Mouse (Mus musculus) CH12.LX (cell line): ENCODE results near the gene Megf11. TPM values are rescaled to one million over a fixed set of nuclear protein-coding genes. Genes with fewer than 3 reads are reported as not detected.

ENCODE experiments used
- DNase-seq: peaks from one replicate; pipeline ENCODE4 v3.0.0-alpha.2; 2013; ENCODE audit errors: extremely low read depth
- H3K27ac ChIP-seq: 2 replicates; pipeline ENCODE4 v1.5.1; 2012; ENCODE audit warnings: low read depth, mild to moderate bottlenecking, control low read depth, moderate library complexity; ENCODE audit not compliant: insufficient read depth
- H3K27me3 ChIP-seq: replicated peaks from 2 replicates; pipeline ENCODE3; 2012; ENCODE audit warnings: inconsistent platforms
- H3K36me3 ChIP-seq, 2 experiments: replicated peaks in 1 of 2; 2 replicates each; pipeline versions ENCODE3 to v1.6.1; 2012; ENCODE audit warnings: inconsistent platforms in 1 of 2, low read length in 1 of 2, mild to moderate bottlenecking in 1 of 2, mixed read lengths in 1 of 2, moderate library complexity in 1 of 2; ENCODE audit not compliant: control insufficient read depth in 1 of 2, insufficient read depth in 1 of 2
- H3K4me1 ChIP-seq, 2 experiments: 2 replicates each; pipeline ENCODE4 v1.6.1; 2012; ENCODE audit warnings: inconsistent platforms in 1 of 2, moderate library complexity in 1 of 2; ENCODE audit not compliant: insufficient read depth in 2 of 2, control insufficient read depth in 1 of 2
- H3K4me2 ChIP-seq: 2 replicates; pipeline ENCODE4 v1.6.1; 2012; ENCODE audit warnings: low read depth, mild to moderate bottlenecking, control low read depth; ENCODE audit not compliant: poor library complexity, insufficient read depth, severe bottlenecking
- H3K4me3 ChIP-seq, 3 experiments: fragments of 150-350 bp in 1 of 3; sonication (generic) in 1 of 3; replicated peaks in 1 of 3; 2 replicates each; pipeline versions ENCODE3 to v1.5.1; 2011 to 2012; ENCODE audit warnings: low read depth in 2 of 3, low read length in 2 of 3, mild to moderate bottlenecking in 2 of 3, moderate library complexity in 2 of 3, control low read depth in 1 of 3, improper control_type of control experiment in 1 of 3, inconsistent platforms in 1 of 3, mixed read lengths in 1 of 3; ENCODE audit not compliant: poor library complexity in 1 of 3
- H3K79me2 ChIP-seq: replicated peaks from 2 replicates; pipeline ENCODE4 v1.6.1; 2012; ENCODE audit warnings: mild to moderate bottlenecking, moderate library complexity; ENCODE audit not compliant: control insufficient read depth, poor library complexity, insufficient read depth, severe bottlenecking; ENCODE audit errors: extremely low read depth
- H3K9ac ChIP-seq: 2 replicates; pipeline ENCODE4 v1.6.1; 2012; ENCODE audit warnings: low read depth, mild to moderate bottlenecking, control low read depth, moderate library complexity; ENCODE audit not compliant: insufficient read depth
- H3K9me3 ChIP-seq: replicated peaks from 2 replicates; pipeline ENCODE3; 2012; ENCODE audit warnings: low read length, inconsistent platforms, mixed read lengths
- E2F4 ChIP-seq: IDR thresholded peaks from 2 replicates; pipeline ENCODE4 v1.6.1; 2011; ENCODE audit warnings: low read depth, low read length, improper control_type of control experiment; ENCODE audit not compliant: insufficient replicate concordance
- ELF1 ChIP-seq: IDR thresholded peaks from 2 replicates; pipeline ENCODE4 v1.6.1; 2014; ENCODE audit warnings: low read depth, mild to moderate bottlenecking, inconsistent platforms, low read length, improper control_type of control experiment
- EP300 ChIP-seq: IDR thresholded peaks from 2 replicates; pipeline ENCODE4 v1.6.1; 2011; ENCODE audit warnings: low read length, improper control_type of control experiment
- GABPA ChIP-seq: IDR thresholded peaks from 2 replicates; pipeline ENCODE4 v1.6.1; 2012; ENCODE audit warnings: low read depth, low read length, improper control_type of control experiment, inconsistent platforms; ENCODE audit not compliant: insufficient replicate concordance
- HCFC1 ChIP-seq: IDR thresholded peaks from 2 replicates; pipeline ENCODE4 v1.6.1; 2012; ENCODE audit warnings: low read depth, mild to moderate bottlenecking, inconsistent platforms, low read length, improper control_type of control experiment
- IRF4 ChIP-seq: IDR thresholded peaks from 2 replicates; pipeline ENCODE4 v1.6.1; 2014; ENCODE audit warnings: low read depth, mild to moderate bottlenecking, inconsistent platforms, low read length, improper control_type of control experiment
- JUN ChIP-seq: IDR thresholded peaks from 2 replicates; pipeline ENCODE4 v1.6.1; 2011; ENCODE audit warnings: low read depth, mild to moderate bottlenecking, low read length, improper control_type of control experiment, moderate library complexity; ENCODE audit not compliant: insufficient read depth
- JUND ChIP-seq: conservative IDR thresholded peaks from 2 replicates; pipeline ENCODE4 v1.6.1; 2011; ENCODE audit warnings: low read depth, low read length, improper control_type of control experiment
- KAT2A ChIP-seq: IDR thresholded peaks from 2 replicates; pipeline ENCODE4 v1.6.1; 2012; ENCODE audit warnings: low read length, improper control_type of control experiment, inconsistent platforms; ENCODE audit not compliant: insufficient replicate concordance
- MAX ChIP-seq: IDR thresholded peaks from 2 replicates; pipeline ENCODE4 v1.6.1; 2011; ENCODE audit warnings: low read length, improper control_type of control experiment
- MAZ ChIP-seq: IDR thresholded peaks from 2 replicates; pipeline ENCODE4 v1.6.1; 2012; ENCODE audit warnings: low read depth, mild to moderate bottlenecking, inconsistent platforms, low read length, improper control_type of control experiment, moderate library complexity
- MEF2A ChIP-seq: IDR thresholded peaks from 2 replicates; pipeline ENCODE4 v1.6.1; 2014; ENCODE audit warnings: low read depth, mild to moderate bottlenecking, inconsistent platforms, low read length, improper control_type of control experiment, borderline replicate concordance
- MXI1 ChIP-seq: IDR thresholded peaks from 2 replicates; pipeline ENCODE4 v1.6.1; 2011; ENCODE audit warnings: mild to moderate bottlenecking, low read depth, low read length, improper control_type of control experiment
- MYC ChIP-seq: IDR thresholded peaks from 2 replicates; pipeline ENCODE4 v1.6.1; 2011; ENCODE audit warnings: low read depth, mild to moderate bottlenecking, improper control_type of control experiment, low read length
- NELFE ChIP-seq: IDR thresholded peaks from 2 replicates; pipeline ENCODE4 v1.6.1; 2011; ENCODE audit warnings: low read depth, low read length, improper control_type of control experiment
- PAX5 ChIP-seq: IDR thresholded peaks from 2 replicates; pipeline ENCODE4 v1.6.1; 2012; ENCODE audit warnings: low read length, inconsistent platforms, mixed read lengths
- RAD21 ChIP-seq: IDR thresholded peaks from 2 replicates; pipeline ENCODE4 v1.6.1; 2011; ENCODE audit warnings: low read depth, mild to moderate bottlenecking, low read length, improper control_type of control experiment, moderate library complexity
- ZMIZ1 ChIP-seq: IDR thresholded peaks from 2 replicates; pipeline ENCODE4 v1.6.1; 2012; ENCODE audit warnings: low read depth, mild to moderate bottlenecking, inconsistent platforms, low read length, improper control_type of control experiment
- ZNF384 ChIP-seq: IDR thresholded peaks from 2 replicates; pipeline ENCODE4 v1.6.1; 2012; ENCODE audit warnings: low read depth, low read length, improper control_type of control experiment, inconsistent platforms
- dilution Hi-C: fragments of 300-500 bp; cut with MboI; formaldehyde crosslinking; loops from 2 replicates; pipeline ENCODE4 v1.14.3; 2020; ENCODE audit warnings: low sequenced_read_pairs; ENCODE audit not compliant: extremely low pct_unique_long_range_greater_than_20kb, extremely low pct_ligation_motif_present
- in situ Hi-C: fragments of 300-500 bp; cut with MboI; formaldehyde crosslinking; loops from 3 replicates; pipeline ENCODE4 v1.14.3; 2019; ENCODE audit warnings: low sequenced_read_pairs, low pct_ligation_motif_present, low pct_unique_long_range_greater_than_20kb, mixed read lengths
- polyA plus RNA-seq: library from polyadenylated mRNA; unstranded; fragments of >175 nt; gene quantifications from 2 replicates; pipeline ENCODE4 v1.2.1, GENCODE M21; 2012; ENCODE audit warnings: low read depth; ENCODE audit not compliant: insufficient read length
- total RNA-seq, 2 experiments: library from RNA; depleted of rRNA; stranded (reverse); fragments of 300-350 nt in 1 of 2; fragments of >200 nt in 1 of 2; gene quantifications; 2 replicates each; pipeline ENCODE4 v1.2.3; 2012 to 2014

The Megf11 gene
- total and polyA plus RNA-seq, 3 experiments, result 0.04 to 0.59 TPM; not detected in 1

DNA sequence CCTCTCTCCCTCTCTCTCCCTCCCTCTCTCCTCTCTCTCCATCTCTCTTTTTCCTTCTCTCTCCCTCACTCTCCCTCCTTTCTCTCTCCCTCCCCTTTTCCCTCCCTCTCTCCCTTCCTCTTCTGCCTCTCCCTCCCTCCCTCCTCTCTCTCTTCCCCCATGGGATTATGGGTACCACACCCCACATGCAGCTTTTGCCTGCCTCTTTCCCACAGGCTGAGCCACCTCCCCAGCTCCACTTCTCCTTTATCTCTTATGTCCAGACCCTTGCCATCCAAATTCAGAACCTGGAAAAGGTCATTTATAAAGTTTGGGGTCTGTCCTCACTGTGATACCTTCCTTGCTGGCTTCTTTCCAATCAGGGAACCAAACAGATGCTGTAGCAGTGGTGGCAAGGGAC lies 180.5 kb downstream of the Megf11 start:
- Histone ChIP-seq H3K27me3 (no peaks in the 10 kb centered on the region), H3K9me3 (peaks cover 12% of the 10 kb centered on the region), H3K27ac (no peak overlapping the region), H3K4me2 (no peak overlapping the region), H3K36me3 (no peaks in the 10 kb centered on the region), H3K79me2 (no peaks in the 10 kb centered on the region), H3K9ac (no peak overlapping the region), H3K4me1 (peaks cover 0 to 13% of the 10 kb centered on the region in 2 experiments; a peak in 2 of 4 replicates), H3K4me3 (no peak overlapping the region)
- no peak for DNase-seq
- TF ChIP-seq E2F4, result no peak
- dilution Hi-C loops, result no loop called here
- in situ Hi-C loops, result no loop called here

- no peak overlapping the region for H3K4me3 ChIP-seq
- H3K4me1 ChIP-seq, result peaks cover 0 to 13% of the 10 kb centered on the region in 2 experiments; a peak in 2 of 4 replicates
- H3K36me3 ChIP-seq, result no peaks in the 10 kb centered on the region
- in situ Hi-C loops, result no loop called here
- H3K27me3 ChIP-seq, result no peaks in the 10 kb centered on the region
- H3K4me2 ChIP-seq, result no peak overlapping the region
- H3K9me3 ChIP-seq, result peaks cover 12% of the 10 kb centered on the region
- no peak for DNase-seq
- H3K27ac ChIP-seq, result no peak overlapping the region
- TF ChIP-seq ELF1 (no peak), JUND (no peak), EP300 (no peak), KAT2A (no peak), JUN (no peak), MAZ (no peak), GABPA (no peak), ZNF384 (no peak), IRF4 (no peak), RAD21 (no peak), MXI1 (no peak), PAX5 (no peak), NELFE (no peak), ZMIZ1 (no peak), HCFC1 (no peak), MAX (no peak), MEF2A (no peak), MYC (no peak)
- H3K79me2 ChIP-seq, result no peaks in the 10 kb centered on the region
- dilution Hi-C loops, result no loop called here
- no peak overlapping the region for H3K9ac ChIP-seq
Measured at GRCm38 (mm10) chr9:64566376-64566775, 180.9 kb downstream of the Megf11 start.
